Mouse (Mus musculus): Measurements from ENCODE around the gene Lypd4. TPM values are rescaled to one million over a fixed set of nuclear protein-coding genes. Genes with fewer than 3 reads are reported as not detected.
"Not testable (repeated sequence)": the region's sequence is repeated elsewhere in the genome, so short reads cannot be mapped to it uniquely, and the experiment has no call there.

Lypd4 gene
- total RNA-seq (2015; ENCODE audit: low replicate concordance) (not detected in 2 replicates), total RNA-seq (2017; ENCODE audit: low replicate concordance) (not detected in 2 replicates)

DNA sequence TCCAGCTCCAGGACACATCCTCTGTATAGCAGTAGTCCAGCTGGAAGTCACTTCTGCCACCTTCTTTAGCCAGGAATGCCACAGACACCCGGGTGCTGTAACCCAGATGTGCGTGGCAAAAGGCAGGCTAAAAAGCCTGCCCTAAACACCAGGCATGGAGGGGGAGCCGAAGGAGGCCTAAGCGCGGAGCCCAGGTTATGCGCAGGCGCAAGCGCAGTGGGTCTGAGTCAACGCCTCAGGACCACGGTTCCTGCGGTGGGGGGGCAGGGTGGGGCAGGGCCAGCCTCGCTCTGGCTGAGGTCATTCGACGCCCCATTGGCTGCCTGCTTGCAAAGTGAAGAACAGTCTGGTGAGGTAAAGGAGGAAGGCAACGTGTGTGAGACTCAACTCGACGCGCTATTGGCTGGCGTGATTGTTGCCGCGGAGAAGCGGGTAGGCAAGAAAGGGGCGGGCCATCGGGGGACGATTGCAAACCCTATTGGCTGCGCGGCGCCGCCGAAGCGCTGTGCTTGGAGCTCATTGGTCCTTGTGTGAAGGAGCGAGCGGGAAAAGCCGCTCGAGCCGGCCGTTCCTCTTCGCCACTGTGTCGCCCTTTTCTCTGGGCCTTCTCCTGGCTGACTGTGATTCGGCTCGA, at the start of gene Lypd4, which contains the start of gene Dmrtc2:
Gene Lypd4 (minus strand): TSS at position 410 of the 634 bp plus-strand sequence.
Gene Dmrtc2 (plus strand): TSS at position 526 of the 634 bp plus-strand sequence.
- no peak for ATAC-seq (replicated peaks; ENCODE audit: low FRiP score, poor library complexity, severe bottlenecking)

DNA sequence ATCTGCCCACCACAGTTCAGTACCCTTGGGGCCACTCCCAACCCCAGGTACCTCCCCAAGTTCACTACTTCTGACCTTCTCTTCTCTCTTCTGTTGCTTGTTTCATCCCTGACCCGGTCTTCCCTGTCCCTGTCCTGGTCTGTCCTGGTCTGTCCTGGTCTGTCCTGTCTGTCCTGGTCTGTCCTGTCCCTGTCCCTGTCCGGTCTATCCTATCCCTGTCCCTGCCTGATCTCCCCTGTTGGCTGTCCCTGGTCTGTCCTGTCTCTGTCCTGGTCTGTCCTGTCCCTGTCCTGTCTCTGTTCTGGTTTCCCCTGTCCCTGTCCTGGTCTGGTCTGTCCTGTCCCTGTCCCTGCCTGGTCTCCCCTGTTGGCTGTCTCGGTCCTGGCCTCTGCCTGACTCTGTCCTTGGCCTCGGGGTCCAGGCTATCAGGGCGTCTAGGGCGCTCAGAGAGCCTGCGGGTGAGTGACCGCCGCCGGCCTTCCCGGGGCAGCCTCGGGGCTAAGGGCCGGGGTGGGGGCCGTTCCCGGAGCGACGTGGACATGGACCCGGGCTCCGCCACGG, 49.1 kb upstream of the Lypd4 start:
- ATAC-seq (replicated peaks; ENCODE audit: low FRiP score, poor library complexity, severe bottlenecking), result no peak

DNA sequence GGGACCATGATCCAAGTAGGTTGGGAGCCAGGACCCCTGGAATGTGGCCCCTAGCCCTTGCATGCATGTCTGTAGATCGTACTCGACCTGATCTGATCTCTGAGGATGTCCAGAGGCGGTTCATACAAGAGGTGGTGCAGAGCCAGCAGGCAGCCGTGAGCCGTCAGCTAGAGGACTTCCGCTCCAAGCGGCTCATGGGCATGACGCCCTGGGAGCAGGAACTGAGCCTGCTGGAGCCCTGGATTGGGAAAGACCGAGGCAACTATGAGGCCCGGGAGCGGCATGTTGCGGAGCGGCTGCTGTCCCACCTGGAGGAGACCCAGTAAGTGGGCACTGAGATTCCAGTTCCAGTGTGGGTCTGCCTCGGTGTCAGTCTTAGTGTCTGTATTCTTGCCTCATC, 42.7 kb upstream of the Lypd4 start:
- no peak for ATAC-seq (replicated peaks; ENCODE audit: low FRiP score, poor library complexity, severe bottlenecking)

DNA sequence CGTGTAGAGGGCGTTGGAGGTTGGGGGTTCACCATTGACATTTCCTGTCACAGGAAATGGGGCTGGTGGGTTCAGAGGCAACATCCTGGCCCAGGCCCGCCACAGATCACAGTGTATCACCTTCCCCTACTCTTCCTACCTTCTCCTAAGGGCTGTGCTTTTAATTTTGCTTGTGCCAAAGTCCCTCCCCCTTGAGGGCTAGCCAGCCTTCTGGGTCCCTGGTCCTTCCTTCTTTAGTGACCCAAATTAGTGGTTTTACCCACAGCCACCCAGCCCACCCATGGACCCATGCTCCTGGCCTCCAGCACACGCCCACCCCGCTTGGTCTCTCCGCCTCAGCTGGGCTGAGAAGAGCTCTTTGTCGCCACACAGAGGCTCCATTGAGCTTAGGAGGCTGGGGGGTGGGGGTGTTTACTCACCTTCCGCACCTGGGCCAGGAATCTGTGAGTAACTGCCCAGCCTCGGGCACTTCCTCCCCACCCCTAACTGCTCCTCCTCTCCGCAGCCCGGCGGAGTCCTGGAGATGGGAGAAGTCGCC, 37.5 kb upstream of the Lypd4 start:
- ATAC-seq (replicated peaks; ENCODE audit: low FRiP score, poor library complexity, severe bottlenecking), result no peak

DNA sequence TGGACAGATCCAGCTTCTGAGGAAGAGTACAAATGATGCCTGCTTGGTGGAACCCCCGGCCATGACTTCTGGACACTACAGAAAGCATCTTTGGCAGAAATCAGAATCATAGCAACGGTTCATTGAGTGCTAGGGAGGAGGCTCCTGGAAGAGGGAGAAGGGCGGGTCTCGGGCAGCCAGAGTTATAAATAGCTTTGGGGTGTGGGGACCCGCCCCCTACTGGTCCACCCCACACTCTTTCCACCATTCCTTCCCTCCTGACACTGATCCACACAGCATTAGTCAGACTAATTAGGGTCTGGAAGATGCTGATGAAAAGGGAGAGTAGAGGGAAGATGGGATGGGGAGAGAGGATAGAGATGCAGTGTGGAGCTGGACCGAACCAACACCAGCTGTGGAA, 36.8 kb upstream of the Lypd4 start:
- no peak for ATAC-seq (replicated peaks; ENCODE audit: low FRiP score, poor library complexity, severe bottlenecking)

DNA sequence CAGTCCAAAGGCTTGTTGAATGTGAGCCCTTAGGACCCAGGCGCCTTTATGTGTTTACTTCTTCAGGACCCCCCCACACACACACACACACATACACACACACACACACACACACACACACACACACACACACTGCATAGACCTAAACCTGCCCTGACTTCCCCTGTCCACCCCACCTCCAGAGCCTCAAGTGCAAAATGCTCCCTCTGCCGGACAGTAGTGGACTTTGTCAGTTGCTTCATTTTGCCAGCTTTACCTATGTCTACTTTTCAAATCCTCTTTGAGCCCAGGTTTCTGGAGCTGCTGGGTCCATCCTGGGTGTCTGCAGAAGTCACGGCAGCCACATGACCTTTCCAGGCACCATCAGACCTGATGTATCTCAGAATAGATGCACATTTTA, 35.2 kb upstream of the Lypd4 start:
- ATAC-seq (replicated peaks; ENCODE audit: low FRiP score, poor library complexity, severe bottlenecking), result peak; percentile 69

DNA sequence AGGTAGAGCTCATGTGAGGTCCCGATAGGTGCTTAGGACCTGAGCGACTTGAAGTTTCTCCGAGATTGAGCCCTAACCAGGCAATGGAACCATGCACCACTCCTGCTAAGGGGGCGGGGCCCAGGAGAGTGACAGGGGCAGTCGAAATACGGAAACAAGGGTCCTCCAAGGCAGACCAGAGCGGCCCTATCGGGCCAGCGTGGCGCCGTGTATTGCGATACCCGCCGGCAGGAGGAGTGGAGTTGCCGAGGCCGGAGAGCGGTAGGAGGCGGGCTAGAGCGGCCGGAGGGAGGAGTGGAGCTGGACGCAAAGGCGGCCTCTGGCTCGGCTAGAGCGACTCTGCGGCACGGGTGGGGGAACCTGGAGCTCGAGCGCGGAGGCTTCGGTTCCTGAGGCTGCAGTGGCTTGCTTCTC, 34.3 kb upstream of the Lypd4 start:
- peak; percentile 89 for ATAC-seq (replicated peaks; ENCODE audit: low FRiP score, poor library complexity, severe bottlenecking)

DNA sequence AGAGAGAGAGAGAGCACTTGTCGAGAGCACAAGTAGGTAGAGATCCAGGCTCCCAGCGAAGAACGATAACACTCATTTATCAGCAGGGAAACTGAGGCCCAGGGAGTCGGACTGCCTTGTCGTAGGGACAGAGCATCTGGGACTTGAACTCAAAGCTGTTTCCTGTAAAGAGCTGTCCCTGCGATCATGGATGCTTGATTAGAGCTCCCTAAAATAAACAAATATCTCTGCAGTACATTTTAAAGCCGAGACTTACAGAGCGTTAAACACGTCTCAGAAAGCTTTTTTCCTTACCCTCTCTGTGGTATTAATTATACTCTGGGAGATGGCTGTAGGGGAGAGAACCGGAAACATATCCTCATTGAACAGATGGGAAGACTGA, 33.7 kb upstream of the Lypd4 start:
- ATAC-seq (replicated peaks; ENCODE audit: low FRiP score, poor library complexity, severe bottlenecking), result no peak

DNA sequence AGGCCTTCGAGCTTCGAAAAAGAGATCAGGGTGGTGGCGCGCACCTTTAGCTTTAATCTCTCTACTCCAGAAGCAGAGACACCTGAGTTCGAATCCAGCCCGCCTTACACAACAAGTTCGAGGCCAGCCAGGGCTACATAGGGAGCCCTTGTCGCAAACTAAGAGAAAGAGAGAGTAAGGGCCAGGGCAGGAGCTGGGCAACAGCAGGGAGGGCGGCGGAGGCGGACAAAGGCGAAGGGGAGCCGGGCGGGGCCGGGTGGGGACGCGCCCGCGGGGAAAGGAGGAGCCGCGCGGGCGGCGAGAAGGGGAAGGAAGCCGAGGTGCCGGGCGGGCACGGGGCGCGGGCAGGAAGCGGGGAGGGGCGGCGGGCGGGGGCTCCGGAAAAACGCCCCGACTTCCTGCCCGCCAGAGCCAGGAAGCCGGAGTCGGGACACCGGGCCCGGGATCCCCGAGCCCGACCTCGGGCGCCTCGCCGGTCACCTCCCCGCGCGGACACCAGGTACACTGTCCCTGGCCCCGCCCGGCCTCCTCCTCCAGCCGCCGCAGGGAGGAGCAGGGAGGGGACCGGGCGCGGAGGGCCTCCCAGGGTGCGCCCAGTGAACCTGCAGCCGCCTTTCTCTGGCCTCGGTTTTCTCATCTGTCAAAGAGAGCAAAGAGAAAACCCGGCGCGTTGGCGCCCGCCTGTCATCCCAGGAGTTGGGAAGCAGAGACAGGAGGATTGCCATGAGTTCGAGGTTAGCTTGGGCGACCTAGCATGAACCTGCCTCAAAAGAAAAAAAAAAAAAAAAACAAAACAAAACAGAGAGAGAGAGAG, 33.1 kb upstream of the Lypd4 start, which contains the start of gene Arhgef1:
Gene Arhgef1 (plus strand): TSS at position 283 of the 814 bp plus-strand sequence.
- ATAC-seq (replicated peaks; ENCODE audit: low FRiP score, poor library complexity, severe bottlenecking), result peak; percentile 56

DNA sequence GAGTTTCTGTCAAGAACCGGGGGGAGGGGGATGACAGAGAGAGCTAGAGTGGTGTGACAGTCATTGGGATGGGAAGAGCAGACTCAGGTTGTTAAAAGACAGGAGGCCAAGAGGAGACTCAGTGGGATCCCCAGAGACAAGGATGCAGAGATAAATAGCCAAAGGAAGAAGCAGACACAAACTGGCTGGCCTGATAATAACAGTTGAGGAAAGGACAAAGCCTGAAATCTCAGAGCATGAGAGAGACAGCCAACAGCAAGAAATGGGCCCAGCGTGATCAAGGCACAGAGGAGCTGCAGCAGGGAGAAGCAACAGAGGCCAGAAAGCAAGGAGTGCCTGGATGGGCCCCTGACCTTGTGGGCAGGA, 32.5 kb upstream of the Lypd4 start:
- ATAC-seq (replicated peaks; ENCODE audit: low FRiP score, poor library complexity, severe bottlenecking), result no peak

DNA sequence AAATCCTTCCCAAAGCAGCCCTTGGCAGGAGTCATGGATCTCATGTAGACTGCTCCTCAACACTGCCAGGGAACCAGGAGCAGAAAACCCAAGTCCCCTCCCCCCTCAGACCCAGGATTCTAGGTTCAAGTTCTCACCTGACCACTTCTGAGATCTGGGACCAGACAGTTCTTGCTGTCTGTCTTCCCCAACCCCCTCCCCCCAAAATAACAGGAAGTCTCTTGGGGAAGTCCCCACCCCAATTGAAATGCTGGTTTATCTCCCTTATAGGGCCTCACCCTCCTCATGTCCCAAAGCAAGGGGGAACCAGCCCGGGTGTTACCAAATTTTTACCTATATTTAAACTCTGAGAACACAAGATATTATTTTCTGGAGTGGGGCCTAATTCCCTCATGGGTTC, 32.1 kb upstream of the Lypd4 start:
- no peak for ATAC-seq (replicated peaks; ENCODE audit: low FRiP score, poor library complexity, severe bottlenecking)

DNA sequence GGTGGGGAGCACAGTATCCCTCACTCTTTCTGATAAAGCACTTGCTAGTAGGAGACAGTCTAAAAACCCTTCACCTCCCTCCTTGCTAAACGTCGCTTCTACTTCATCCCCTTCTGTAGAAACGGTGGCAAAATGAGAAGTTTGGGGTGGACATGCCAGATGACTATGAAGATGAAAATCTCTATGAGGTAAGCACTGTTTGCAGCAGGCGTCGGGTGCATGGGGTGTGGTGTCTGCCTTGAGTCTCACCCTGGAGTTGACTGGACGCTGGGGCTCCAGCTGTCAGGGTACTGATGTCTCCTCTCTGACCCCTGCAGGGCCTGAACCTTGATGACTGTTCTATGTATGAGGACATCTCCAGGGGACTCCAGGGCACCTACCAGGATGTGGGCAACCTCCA, 31.4 kb upstream of the Lypd4 start:
- ATAC-seq (replicated peaks; ENCODE audit: low FRiP score, poor library complexity, severe bottlenecking), result no peak

DNA sequence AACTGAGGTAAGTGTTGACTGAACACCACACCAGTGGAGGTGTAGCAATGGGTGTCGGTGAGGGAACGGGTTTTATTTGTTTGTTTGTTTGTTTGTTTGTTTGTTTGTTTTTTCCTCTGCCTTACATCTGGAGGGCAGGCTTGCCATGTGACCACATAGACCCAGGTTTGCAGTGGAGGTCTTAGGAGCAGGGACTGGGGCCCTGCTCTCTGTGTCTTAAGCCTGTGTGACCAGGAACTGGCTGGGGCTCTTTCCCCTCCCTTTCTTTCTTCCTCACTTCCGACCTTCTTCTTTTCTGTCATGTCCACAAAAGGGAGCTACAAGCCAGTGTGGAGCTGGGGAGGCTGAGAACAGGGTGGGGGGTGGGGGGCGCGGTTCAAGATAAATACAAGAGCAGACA, 28.2 kb upstream of the Lypd4 start:
- no peak for ATAC-seq (replicated peaks; ENCODE audit: low FRiP score, poor library complexity, severe bottlenecking)

DNA sequence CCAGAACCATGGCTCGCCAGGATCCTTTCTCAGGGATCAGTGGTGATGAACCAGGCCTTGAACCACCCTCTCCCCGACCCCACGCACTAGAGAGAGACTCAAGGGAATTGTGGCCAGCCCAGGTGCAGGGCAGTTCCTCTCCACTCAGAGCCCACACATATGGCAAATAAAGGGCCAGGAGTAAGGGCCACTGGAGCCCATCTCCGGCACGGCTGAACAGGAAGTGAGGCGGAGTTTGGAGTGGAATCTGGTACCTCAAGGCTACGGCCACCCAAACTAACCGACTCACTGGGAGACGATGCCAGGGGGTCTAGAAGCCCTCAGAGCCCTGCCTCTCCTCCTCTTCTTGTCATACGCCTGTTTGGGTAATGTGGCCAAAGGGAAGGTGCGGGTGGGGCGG, 27.5 kb upstream of the Lypd4 start, which contains the start of gene Cd79a:
Gene Cd79a (plus strand): TSS at position 158 of the 400 bp plus-strand sequence.
- ATAC-seq (replicated peaks; ENCODE audit: low FRiP score, poor library complexity, severe bottlenecking), result no peak

DNA sequence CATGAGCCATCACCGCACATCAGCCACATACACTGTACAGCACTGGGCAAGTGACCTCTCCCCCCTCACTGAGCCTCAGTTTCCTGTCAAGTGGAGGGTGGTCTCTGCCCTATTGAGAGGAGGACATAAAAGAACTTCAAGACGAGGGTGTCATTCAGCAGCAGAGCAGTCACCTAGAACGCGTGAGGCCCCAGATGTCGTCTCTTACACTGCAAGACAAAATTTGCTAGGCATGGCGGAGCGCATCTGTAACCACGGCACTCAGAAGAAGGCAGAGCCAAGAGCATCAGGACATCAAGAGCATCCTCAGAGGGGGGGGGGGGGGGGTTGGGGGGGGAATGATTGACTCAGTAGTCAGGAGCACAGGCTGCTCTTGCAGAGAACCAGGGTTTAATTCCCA, 26.5 kb upstream of the Lypd4 start:
- no peak for ATAC-seq (replicated peaks; ENCODE audit: low FRiP score, poor library complexity, severe bottlenecking)

DNA sequence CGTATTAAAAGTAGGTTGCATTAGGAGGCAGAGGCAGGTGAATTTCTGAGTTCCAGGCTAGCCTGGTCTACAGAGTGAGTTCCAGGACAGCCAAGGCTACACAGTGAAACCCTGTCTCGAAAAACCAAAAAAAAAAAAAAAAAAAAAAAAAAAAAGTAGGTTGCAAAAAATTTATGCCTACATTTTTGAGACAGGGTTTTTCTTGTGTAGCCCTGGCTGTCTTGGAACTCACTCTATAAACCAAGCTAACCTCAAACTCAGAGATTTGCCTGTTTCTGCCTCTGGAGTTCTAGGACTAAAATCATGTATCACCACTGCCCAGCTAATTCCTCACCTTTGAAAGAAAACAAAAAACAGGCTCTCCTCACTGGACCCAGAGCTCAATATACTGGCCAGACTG, 26.0 kb upstream of the Lypd4 start:
- not testable (repeated sequence) for ATAC-seq (replicated peaks; ENCODE audit: low FRiP score, poor library complexity, severe bottlenecking)

DNA sequence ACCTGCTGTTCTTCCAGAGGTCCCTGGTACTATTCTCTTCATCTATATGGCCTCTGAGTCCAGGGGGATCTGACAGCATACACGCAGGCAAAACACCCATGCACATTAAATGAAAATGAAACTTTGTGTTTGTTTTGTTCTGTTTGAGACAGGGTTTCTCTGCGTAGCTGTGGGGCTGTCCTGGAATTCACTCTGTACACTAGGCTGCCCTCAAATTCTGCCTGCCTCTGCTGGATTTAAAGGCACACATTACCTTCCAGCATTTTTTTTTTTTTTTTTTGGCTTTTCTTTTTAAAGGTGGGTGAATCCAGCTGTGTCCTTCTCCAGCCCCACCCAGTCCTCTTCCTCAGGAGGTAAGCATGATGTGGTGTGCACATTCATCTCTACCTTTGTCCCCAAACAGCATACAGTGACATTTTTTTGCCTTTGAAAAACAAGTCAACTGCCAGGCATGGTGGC, 22.4 kb upstream of the Lypd4 start:
- no peak for ATAC-seq (replicated peaks; ENCODE audit: low FRiP score, poor library complexity, severe bottlenecking)

DNA sequence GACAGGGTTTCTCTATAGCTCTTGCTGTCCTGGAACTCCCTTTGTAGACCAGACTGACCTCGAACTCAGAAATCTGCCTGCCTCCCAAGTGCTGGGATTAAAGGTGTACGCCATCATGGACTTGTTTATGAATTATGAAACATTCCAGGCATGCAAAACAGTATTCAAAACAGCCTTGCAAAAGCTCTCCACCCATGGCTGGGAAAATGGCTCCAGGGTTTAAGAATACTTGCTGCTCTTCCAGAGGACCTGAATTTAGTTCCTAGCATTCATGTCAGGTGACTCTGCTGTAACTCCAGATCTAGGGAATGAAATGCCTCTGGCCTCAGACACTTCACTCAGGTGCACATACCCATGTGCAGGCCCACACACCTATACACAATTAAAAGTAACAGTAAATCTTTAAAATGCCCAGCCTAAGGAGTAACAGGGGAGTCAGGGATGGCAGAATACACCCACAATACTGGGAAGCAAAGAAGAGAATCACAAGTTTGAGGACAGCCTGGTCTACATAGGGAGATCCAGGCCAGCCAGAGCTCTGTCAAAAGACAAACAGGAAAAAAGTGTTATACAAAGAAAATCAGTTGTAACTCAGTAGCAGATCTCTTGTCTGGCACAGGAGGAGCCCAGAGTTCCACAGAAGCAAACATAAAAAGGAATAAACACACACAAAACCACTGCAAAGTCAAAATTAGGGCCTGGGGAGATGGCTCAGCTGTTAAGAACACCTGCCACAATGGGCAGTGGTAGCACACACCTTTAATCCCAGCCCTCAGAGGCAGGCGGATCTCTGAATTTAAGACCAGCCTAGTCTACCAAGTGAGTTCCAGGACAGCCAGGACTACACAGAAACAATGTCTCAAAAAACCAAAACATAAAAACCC, 21.7 kb upstream of the Lypd4 start:
- ATAC-seq (replicated peaks; ENCODE audit: low FRiP score, poor library complexity, severe bottlenecking), result no peak
